Mouse (Mus musculus): ENCODE results near the gene Slc3a1. TPM values are rescaled to one million over a fixed set of nuclear protein-coding genes. Genes with fewer than 3 reads are reported as not detected.
A peak's percentile ranks its signal among the peaks of the same experiment; 100 is the strongest.

Gene Slc3a1
- polyA plus RNA-seq, 1 experiment = 0.36 TPM

DNA sequence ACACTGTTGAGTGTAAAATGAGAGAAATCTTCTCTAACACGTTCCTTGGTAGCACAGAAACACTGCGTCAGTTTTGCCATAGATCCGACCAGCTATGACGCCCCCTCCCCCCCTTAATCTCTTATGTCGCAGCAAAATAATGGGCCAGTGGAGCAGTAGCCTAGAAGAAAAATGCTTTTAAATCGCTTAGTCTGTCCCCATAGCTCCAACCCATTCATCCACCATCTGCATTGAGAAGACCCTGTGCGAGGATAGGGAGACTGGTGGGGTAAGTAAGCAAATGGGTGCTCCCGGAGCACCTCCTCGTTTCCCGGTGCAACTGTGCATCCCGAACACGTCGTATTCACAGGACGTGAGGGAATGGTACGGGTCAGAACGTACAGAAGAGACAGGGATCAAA lies 61.4 kb downstream of the Slc3a1 start:
- DNase-seq (ENCODE audit: low read depth) = no peak

DNA sequence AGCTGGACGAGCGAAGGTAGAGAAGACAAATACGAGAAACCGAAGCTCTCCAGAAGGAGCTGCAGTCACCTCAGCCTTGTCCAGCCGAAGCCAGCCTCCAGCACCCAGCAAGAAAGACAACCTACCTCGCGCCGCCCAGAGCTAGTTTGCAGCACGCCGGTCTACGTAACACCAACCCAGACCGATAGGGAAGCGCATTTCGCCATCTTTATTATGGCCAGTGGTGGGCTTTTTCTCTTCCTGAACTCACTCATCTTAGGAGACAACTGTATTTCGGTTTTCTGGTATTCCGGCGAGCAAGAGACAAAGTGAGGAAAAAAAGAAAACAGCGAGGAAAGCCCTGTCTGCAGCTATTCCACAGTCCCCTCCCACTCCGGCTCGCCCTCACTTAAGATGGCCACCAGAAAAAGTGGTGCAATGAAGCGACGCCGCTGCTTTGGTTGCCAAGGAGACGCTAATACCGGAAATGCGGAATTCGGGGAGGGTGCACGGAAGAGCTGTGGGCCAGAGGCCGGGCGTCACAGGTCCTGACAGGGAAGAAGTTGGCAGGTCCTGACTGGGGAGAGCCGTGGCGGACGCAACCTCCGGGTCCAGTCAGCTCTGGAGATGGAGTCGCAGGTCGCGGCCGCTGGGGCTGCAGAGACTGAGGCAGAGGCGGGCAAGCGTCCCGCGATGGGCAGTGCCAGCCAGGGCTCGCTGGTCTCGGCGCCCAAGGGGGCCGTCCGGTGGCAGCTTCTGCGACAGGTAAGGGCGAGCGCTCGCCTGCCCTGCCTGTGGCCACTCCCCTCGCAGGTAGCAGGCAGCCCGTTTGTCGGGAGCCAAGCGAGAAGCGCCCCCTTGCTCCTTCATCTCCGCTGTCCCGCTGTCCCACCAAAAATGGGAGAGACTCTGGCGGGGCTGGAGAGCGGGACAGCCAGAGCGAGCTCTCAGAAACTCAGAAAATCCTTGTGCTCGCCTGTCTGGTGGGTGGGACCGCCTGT lies 62.2 kb downstream of the Slc3a1 start, which contains the start of the genes Prepl and Camkmt:
Gene Prepl (minus strand): TSS at position 122 of the 980 bp plus-strand sequence.
Gene Camkmt (plus strand): TSS at position 433 of the 980 bp plus-strand sequence.
- peak; percentile 87 for DNase-seq (ENCODE audit: low read depth)

- no peak for DNase-seq (ENCODE audit: low read depth)
Measured at GRCm38 (mm10) chr17:85091762-85092161, 63.6 kb downstream of the Slc3a1 start.

- DNase-seq (ENCODE audit: low read depth) = no peak
Measured at GRCm38 (mm10) chr17:85096396-85096795, 68.2 kb downstream of the Slc3a1 start.

GRCm38 (mm10) chr17:85098677-85099323 lies 70.6 kb downstream of the Slc3a1 start:
- no peak for DNase-seq (ENCODE audit: low read depth)

- DNase-seq (ENCODE audit: low read depth) = peak; percentile 74
Measured at GRCm38 (mm10) chr17:85100232-85100631, 72.1 kb downstream of the Slc3a1 start.

DNA sequence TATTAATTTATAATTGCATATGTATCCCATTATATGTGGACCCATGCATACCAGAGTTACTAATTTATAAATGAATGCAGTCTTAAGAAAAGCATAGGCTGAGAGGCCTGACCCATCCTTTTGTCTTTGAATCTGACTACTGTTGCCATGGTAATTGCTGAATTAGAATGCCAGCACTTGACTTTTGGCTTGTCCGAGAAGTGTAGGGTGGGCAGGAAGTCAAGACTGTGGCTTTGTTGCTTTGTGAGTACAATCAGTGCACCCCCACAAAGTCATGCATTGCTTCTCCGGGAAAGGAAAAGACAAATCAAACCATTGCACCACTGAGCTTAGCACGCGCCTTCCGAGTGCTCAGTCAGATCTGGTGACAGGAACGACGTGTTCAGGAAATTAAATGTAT lies 73.6 kb downstream of the Slc3a1 start:
- DNase-seq (ENCODE audit: low read depth) = no peak

DNA sequence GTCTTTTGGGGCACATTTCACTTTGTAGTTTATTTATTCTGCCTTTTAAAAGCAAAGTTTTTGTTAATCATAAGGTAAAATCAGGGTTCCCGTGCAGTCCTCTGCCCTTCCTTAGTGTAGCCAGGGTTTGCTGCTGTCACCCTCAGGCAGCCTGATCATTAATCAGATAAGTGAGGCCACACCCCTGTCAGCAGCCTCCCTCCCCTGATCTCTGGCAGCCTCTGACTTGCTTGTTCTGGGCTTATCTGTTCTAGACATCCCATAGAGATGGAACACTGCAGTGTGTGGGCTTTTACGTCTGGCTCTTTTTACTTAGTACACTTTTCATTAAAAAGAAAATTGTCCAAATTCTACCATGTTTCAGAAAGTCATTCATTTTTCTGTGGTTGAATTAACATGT lies 75.1 kb downstream of the Slc3a1 start:
- no peak for DNase-seq (ENCODE audit: low read depth)

GRCm38 (mm10) chr17:85110640-85111039 lies 82.5 kb downstream of the Slc3a1 start:
- no peak for DNase-seq (ENCODE audit: low read depth)

DNA sequence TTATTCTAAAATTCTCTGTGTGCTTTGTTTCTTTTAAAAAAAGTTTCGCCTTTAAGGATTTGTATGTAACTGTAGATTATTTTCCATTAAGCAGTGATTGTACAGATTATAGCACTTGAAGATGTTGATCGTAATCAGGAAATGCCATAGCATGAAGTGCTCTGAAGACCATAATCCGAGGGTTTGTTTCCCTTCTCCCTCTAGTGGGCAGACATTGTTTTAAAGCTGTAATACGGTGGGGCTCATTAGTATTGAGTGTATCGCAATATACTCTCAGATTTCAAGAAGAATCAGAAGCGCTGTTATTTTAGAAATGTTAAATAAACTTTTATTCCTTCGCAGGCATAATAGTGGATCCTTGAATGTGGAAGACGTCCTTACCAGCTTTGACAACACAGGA lies 85.3 kb downstream of the Slc3a1 start:
- DNase-seq (ENCODE audit: low read depth) = no peak

Other genes starting within 250 kb of the Slc3a1 start
- gene Lrpprc, start 237.6 kb upstream of the Slc3a1 start, polyA plus RNA-seq (2012; rRNA removed) = 8.1 and 9.4 TPM in 2 replicates
- 28.5 and 37.3 TPM in 2 replicates for gene Ppm1b, start 71.6 kb upstream of the Slc3a1 start, polyA plus RNA-seq (2012; rRNA removed)
- gene Prepl, start 61.9 kb downstream of the Slc3a1 start, polyA plus RNA-seq (2012; rRNA removed) = 16.4 and 19.2 TPM in 2 replicates
- 2.5 and 3.3 TPM in 2 replicates for gene Camkmt, start 62.2 kb downstream of the Slc3a1 start, polyA plus RNA-seq (2012; rRNA removed)

All from gonadal fat pad, adult 2 months (tissue).